Mouse (Mus musculus) midbrain, embryonic 15.5 days (tissue): ENCODE results near the gene Scaf8. TPM values are rescaled to one million over a fixed set of nuclear protein-coding genes. Genes with fewer than 3 reads are reported as not detected.
A peak's percentile ranks its signal among the peaks of the same experiment; 100 is the strongest.
"Not testable (repeated sequence)": the region's sequence is repeated elsewhere in the genome, so short reads cannot be mapped to it uniquely, and the experiment has no call there.

Source experiments
- ATAC-seq: fragments of 200-750 bp; cut with Nextera tagmentation; replicated peaks from 2 replicates; pipeline ENCODE4 v1.8.0; 2017; ENCODE audit warnings: moderate TSS enrichment
- H3K27ac ChIP-seq: fragments of 300-500 bp; sonication (generic); 2 replicates; pipeline ENCODE4 v1.5.1; 2015; ENCODE audit warnings: mild to moderate bottlenecking, inconsistent platforms
- H3K27me3 ChIP-seq: fragments of 300-500 bp; sonication (generic); replicated peaks from 2 replicates; pipeline ENCODE4 v1.6.1; 2015; ENCODE audit warnings: inconsistent platforms
- H3K36me3 ChIP-seq: fragments of 300-500 bp; sonication (generic); replicated peaks from 2 replicates; pipeline ENCODE4 v1.6.1; 2015; ENCODE audit warnings: inconsistent platforms
- H3K4me1 ChIP-seq: fragments of 300-500 bp; sonication (generic); 2 replicates; pipeline ENCODE4 v1.6.1; 2015; ENCODE audit warnings: inconsistent platforms
- H3K4me2 ChIP-seq: fragments of 300-500 bp; sonication (generic); 2 replicates; pipeline ENCODE4 v1.6.1; 2015; ENCODE audit warnings: inconsistent platforms, mild to moderate bottlenecking, moderate library complexity
- H3K4me3 ChIP-seq: fragments of 300-500 bp; sonication (generic); 2 replicates; pipeline ENCODE4 v1.5.1; 2015; ENCODE audit warnings: mild to moderate bottlenecking, inconsistent platforms
- H3K9ac ChIP-seq: fragments of 300-500 bp; sonication (generic); 2 replicates; pipeline ENCODE4 v1.6.1; 2015; ENCODE audit warnings: mild to moderate bottlenecking, inconsistent platforms
- H3K9me3 ChIP-seq: fragments of 300-500 bp; sonication (generic); 2 replicates; pipeline ENCODE4 v1.6.1; 2016; ENCODE audit warnings: inconsistent platforms
- WGBS: fragments of 180-500 bp; shearing (Covaris S2); methylation state at CpG from one replicate; pipeline ENCODE4 v1.1.7; 2015; ENCODE audit warnings: mixed read lengths; 5-methylcytosine and 5-hydroxymethylcytosine counted together
- polyA plus RNA-seq: library from polyadenylated mRNA; unstranded; fragments of >200 nt; fragmentation: Nextera tagmentation; extraction: Ambion mirVana; gene quantifications from 2 replicates; pipeline ENCODE4 v1.2.1, GENCODE M21; 2015

Gene Scaf8
- polyA plus RNA-seq, 1 experiment from 2014 or later, result 16.9 TPM

GRCm38 (mm10) chr17:3085152-3085551 lies 29.6 kb upstream of the Scaf8 start:
- Histone ChIP-seq H3K9ac (no peak overlapping the region), H3K4me3 (peak overlapping the region; percentile 53), H3K4me1 (peaks cover 3% of the 10 kb centered on the region; the same call in 1 of the 2 replicates), H3K36me3 (no peaks in the 10 kb centered on the region), H3K27me3 (no peaks in the 10 kb centered on the region), H3K27ac (peak overlapping the region; percentile 96), H3K4me2 (peak overlapping the region; percentile 67), H3K9me3 (peaks cover 3% of the 10 kb centered on the region)
- WGBS, result 70% methylated on average over 3 of the region's 3 CpGs
- ATAC-seq, result no peak

- Histone ChIP-seq H3K9me3 (no peaks in the 10 kb centered on the region), H3K4me1 (no peaks in the 10 kb centered on the region), H3K9ac (no peak overlapping the region), H3K4me2 (no peak overlapping the region), H3K4me3 (no peak overlapping the region), H3K27ac (no peak overlapping the region), H3K36me3 (no peaks in the 10 kb centered on the region), H3K27me3 (no peaks in the 10 kb centered on the region)
- ATAC-seq, result no peak
- 57% methylated on average over 4 of the region's 4 CpGs for WGBS
Measured at GRCm38 (mm10) chr17:3092682-3093081, 22.1 kb upstream of the Scaf8 start.

GRCm38 (mm10) chr17:3099273-3099672 lies 15.5 kb upstream of the Scaf8 start:
- WGBS, result 88% methylated on average over 1 of the region's 1 CpGs
- not testable (repeated sequence) for H3K4me1 ChIP-seq, ATAC-seq

GRCm38 (mm10) chr17:3102336-3103165 lies 12.2 kb upstream of the Scaf8 start:
- H3K4me3 ChIP-seq, result peak overlapping the region; percentile 22
- no peaks in the 10 kb centered on the region for H3K27me3 ChIP-seq
- no peaks in the 10 kb centered on the region for H3K9me3 ChIP-seq
- H3K36me3 ChIP-seq, result no peaks in the 10 kb centered on the region
- no peak overlapping the region for H3K9ac ChIP-seq
- peak overlapping the region; percentile 45 for H3K4me2 ChIP-seq
- no peak overlapping the region for H3K27ac ChIP-seq
- ATAC-seq, result no peak; the same call in 1 of the 2 replicates
- WGBS, result 3% methylated on average over 14 of the region's 14 CpGs
- H3K4me1 ChIP-seq, result peaks cover 4% of the 10 kb centered on the region; the same call in 1 of the 2 replicates

More at GRCm38 (mm10) chr17:3099273-3099672, 15.5 kb upstream of the Scaf8 start:
- not testable (repeated sequence) for H3K9ac ChIP-seq, H3K27ac ChIP-seq, H3K27me3 ChIP-seq, H3K4me2 ChIP-seq, H3K4me3 ChIP-seq, H3K9me3 ChIP-seq, H3K36me3 ChIP-seq

GRCm38 (mm10) chr17:3104154-3104931 lies 10.4 kb upstream of the Scaf8 start:
- H3K36me3 ChIP-seq, result no peaks in the 10 kb centered on the region
- no peak overlapping the region for H3K9ac ChIP-seq
- no peak overlapping the region for H3K27ac ChIP-seq
- peaks cover 4% of the 10 kb centered on the region; the same call in 1 of the 2 replicates for H3K4me1 ChIP-seq
- H3K27me3 ChIP-seq, result no peaks in the 10 kb centered on the region
- WGBS, result 94% methylated on average over 6 of the region's 6 CpGs
- no peak overlapping the region for H3K4me3 ChIP-seq
- H3K4me2 ChIP-seq, result no peak overlapping the region
- no peak for ATAC-seq
- H3K9me3 ChIP-seq, result no peaks in the 10 kb centered on the region

DNA sequence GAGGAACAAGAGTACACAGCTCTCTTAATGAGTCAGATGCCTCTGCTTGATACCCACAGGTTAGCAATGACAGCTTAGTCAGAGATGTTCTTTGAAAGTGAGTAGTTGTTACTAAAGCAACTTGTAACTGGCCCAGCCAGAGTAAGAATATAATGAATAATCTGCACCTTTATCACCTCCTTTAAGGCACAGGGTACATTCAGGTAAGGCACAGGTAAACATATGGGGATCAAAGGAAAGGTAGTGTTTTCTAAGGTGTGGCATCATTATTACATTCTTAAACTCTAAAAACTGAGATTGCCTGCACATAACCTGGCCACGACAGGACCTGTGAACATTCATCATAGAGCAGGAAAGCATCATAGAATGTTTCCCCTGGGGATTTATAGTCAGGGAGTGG lies 9.8 kb upstream of the Scaf8 start:
- Histone ChIP-seq H3K9me3 (no peaks in the 10 kb centered on the region), H3K27me3 (no peaks in the 10 kb centered on the region), H3K27ac (no peak overlapping the region), H3K4me2 (no peak overlapping the region), H3K4me3 (no peak overlapping the region), H3K36me3 (no peaks in the 10 kb centered on the region), H3K4me1 (peaks cover 4% of the 10 kb centered on the region; the same call in 1 of the 2 replicates), H3K9ac (no peak overlapping the region)
- 93% methylated on average over 1 of the region's 1 CpGs for WGBS
- no peak for ATAC-seq

GRCm38 (mm10) chr17:3113737-3114357 lies 925 bp upstream of the Scaf8 start:
- no peaks in the 10 kb centered on the region for H3K36me3 ChIP-seq
- no peaks in the 10 kb centered on the region for H3K9me3 ChIP-seq
- peak overlapping the region; percentile 99 for H3K27ac ChIP-seq
- ATAC-seq, result peak; percentile 2; the same call in 1 of the 2 replicates
- peak overlapping the region; percentile 82 for H3K4me3 ChIP-seq
- under 1% methylated on average over 16 of the region's 16 CpGs for WGBS
- H3K4me2 ChIP-seq, result peak overlapping the region; percentile 60
- no peaks in the 10 kb centered on the region for H3K27me3 ChIP-seq
- H3K9ac ChIP-seq, result peak overlapping the region; percentile 97
- peaks cover 30% of the 10 kb centered on the region for H3K4me1 ChIP-seq

DNA sequence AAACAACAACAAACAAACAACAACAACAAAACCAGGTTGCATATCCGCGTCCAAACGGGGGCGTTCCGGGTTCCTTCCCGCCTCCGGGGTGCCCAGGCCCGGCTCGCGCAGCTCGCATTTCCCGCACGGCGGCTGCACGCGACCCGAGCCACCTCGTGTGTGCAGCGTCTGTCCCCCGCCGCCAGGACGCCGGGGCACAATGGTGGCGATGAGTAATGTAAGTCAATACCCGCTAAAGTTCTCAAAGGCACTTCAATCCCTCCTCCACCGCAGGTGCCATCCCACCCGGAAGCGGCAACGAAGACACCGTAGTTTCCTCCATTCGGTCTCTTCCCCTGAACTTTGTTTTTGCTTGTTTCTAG lies 433 bp upstream of the Scaf8 start:
- under 1% methylated on average over 31 of the region's 31 CpGs for WGBS
- H3K4me3 ChIP-seq, result peak overlapping the region; percentile 82
- H3K36me3 ChIP-seq, result no peaks in the 10 kb centered on the region
- H3K4me1 ChIP-seq, result peaks cover 33% of the 10 kb centered on the region
- H3K27me3 ChIP-seq, result no peaks in the 10 kb centered on the region
- peak overlapping the region; percentile 97 for H3K9ac ChIP-seq
- ATAC-seq, result peak; percentile 82
- peak overlapping the region; percentile 99 for H3K27ac ChIP-seq
- no peaks in the 10 kb centered on the region for H3K9me3 ChIP-seq
- peak overlapping the region; percentile 60 for H3K4me2 ChIP-seq

GRCm38 (mm10) chr17:3115380-3115974 lies 705 bp downstream of the Scaf8 start:
- Histone ChIP-seq H3K27ac (peak overlapping the region; percentile 99), H3K4me3 (peak overlapping the region; percentile 82), H3K9ac (peak overlapping the region; percentile 97), H3K4me2 (peak overlapping the region; percentile 60), H3K9me3 (no peaks in the 10 kb centered on the region), H3K4me1 (peaks cover 34% of the 10 kb centered on the region), H3K27me3 (no peaks in the 10 kb centered on the region), H3K36me3 (no peaks in the 10 kb centered on the region)
- ATAC-seq, result peak; percentile 51
- WGBS, result under 1% methylated on average over 47 of the region's 47 CpGs

DNA sequence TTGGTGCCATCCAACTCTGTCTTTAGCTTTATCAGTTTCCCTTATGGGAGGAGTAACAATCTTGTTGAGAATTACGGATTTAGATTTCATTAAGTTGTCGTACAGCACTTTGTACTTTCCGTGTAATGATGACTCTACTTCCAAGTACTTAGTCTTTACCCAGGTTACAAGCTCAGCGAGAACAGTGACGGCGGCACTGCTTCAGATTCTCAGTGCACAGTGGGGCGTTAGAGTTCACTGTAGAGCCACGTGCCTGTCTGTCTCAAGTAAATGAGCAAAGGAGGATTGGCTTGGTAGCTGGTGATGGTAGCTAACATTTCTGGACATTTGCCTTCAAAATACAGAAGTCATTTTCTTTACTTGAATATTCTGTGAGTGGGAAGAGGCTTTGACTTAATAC lies 6.2 kb downstream of the Scaf8 start:
- not testable (repeated sequence) for H3K4me2 ChIP-seq, H3K27ac ChIP-seq, ATAC-seq, H3K4me3 ChIP-seq, H3K36me3 ChIP-seq, H3K9ac ChIP-seq, H3K9me3 ChIP-seq, H3K27me3 ChIP-seq
- 81% methylated on average over 8 of the region's 8 CpGs for WGBS
- peaks cover 27% of the 10 kb centered on the region for H3K4me1 ChIP-seq

DNA sequence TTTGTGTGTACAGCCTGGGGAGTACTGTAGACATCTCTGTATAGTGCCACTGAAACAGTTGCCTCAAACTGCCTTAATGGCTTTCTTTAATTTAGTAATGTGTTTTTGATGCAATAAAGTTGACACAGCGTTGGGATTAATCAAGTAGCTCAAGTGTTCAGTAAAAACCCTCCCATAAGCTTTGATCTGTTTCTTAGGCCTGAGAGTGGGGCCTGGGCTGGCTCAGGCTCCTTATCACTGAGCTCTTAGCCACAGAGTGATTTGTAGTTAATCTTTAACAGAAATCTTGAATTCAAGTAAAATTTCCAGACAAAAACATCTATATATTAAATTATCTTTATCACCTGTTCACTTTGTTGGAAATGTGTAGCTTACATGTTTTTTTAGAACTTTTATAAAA lies 8.8 kb downstream of the Scaf8 start:
- H3K4me1 ChIP-seq, ATAC-seq, H3K27me3 ChIP-seq, H3K27ac ChIP-seq, H3K4me3 ChIP-seq, H3K9ac ChIP-seq, H3K36me3 ChIP-seq, H3K4me2 ChIP-seq, H3K9me3 ChIP-seq: not testable (repeated sequence)
- 73% methylated on average over 1 of the region's 1 CpGs for WGBS

- no peak overlapping the region for H3K9ac ChIP-seq
- no peaks in the 10 kb centered on the region for H3K27me3 ChIP-seq
- ATAC-seq, result no peak
- H3K27ac ChIP-seq, result no peak overlapping the region
- H3K36me3 ChIP-seq, result no peaks in the 10 kb centered on the region
- H3K4me3 ChIP-seq, result no peak overlapping the region
- no peak overlapping the region for H3K4me2 ChIP-seq
- WGBS, result 91% methylated on average over 1 of the region's 1 CpGs
- no peaks in the 10 kb centered on the region for H3K9me3 ChIP-seq
- no peaks in the 10 kb centered on the region for H3K4me1 ChIP-seq
Measured at GRCm38 (mm10) chr17:3128716-3129115, 13.9 kb downstream of the Scaf8 start.
